Mouse (Mus musculus) erythroblast, embryonic 14.5 days (primary cell): ENCODE results near the gene Hectd4.

Experiments used
- GATA1 ChIP-seq: IDR thresholded peaks from 2 replicates; pipeline ENCODE4 v1.6.1; 2012; ENCODE audit warnings: low read length, inconsistent platforms, mixed read lengths
- TAL1 ChIP-seq: IDR thresholded peaks from 3 replicates; pipeline ENCODE4 v1.6.1; 2012; ENCODE audit warnings: low read length, inconsistent platforms, mixed read lengths

GRCm38 (mm10) chr5:121342490-121342889 is 122.5 kb downstream of the Hectd4 start:
- TF ChIP-seq TAL1 (no peak), GATA1 (no peak)
